Mouse (Mus musculus): ENCODE data around the gene Slc39a1. TPM values are rescaled to one million over a fixed set of nuclear protein-coding genes. Genes with fewer than 3 reads are reported as not detected.
"Not testable (repeated sequence)": the region's sequence is repeated elsewhere in the genome, so short reads cannot be mapped to it uniquely, and the experiment has no call there.

Slc39a1 gene
- total RNA-seq, 2 experiments from 2014 or later = 62.0 to 65.5 TPM

DNA sequence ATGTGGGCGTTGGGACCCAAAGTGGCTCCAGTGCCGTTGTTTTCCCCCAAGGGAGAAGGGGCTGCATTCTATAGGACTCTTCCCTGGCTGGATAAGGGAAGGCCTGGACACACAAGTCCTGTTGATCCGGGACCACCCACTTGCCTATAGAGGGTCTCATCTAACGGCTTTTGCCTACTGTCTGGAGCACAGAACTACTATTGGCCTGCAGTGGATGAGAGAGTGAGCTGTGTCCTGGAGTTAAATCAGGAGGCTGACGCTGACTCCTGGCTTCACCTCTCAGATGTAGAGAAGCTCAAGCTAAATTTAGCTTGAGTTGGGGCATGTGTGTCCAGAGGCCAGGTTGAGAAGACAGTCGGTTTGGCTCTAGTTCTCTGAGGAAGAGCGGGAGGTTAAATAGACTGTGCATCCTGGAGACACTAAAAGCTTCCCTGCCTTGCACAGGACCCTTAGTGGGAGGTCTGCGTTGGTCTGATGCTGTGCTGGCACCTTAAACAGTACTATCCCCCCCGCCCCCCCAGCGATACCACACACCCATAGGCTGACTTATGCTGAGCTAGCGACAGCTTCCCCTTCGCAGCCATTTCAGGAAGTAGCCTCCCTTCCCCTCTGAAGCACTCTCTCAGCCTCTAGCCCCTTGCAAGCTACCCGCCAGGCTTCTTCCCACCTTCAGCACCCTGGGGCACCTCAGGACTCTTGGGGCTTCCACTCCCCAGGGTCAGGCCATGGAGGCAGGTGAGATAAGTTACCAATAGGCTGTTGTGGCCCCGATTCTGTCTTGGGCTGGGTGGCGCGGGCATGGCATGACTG lies 18.2 kb downstream of the Slc39a1 start:
- peak; percentile 63 to 78 for DNase-seq

GRCm38 (mm10) chr3:90266901-90267775 lies 19.2 kb downstream of the Slc39a1 start:
- no peak for DNase-seq

- no peak for DNase-seq
Observed at GRCm38 (mm10) chr3:90268190-90268589, 20.2 kb downstream of the Slc39a1 start.

DNA sequence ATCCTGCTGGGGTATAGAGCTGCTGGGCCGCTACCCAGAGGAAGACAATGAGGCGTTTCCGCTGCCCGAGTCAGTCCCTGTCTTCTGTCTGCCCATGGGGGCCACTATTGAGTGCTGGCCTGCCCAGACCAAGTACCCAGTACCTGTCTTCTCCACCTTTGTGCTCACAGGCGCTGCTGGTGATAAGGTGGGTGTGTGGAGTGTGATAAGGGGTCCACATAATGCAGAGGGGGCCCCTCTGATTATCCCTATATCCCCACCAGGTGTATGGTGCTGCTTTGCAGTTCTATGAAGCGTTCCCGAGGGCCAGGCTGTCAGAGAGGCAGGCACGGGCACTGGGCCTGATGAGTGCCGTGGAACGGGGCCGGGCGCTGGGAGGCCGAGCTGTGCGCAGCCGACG lies 21.0 kb downstream of the Slc39a1 start:
- no peak for DNase-seq

DNA sequence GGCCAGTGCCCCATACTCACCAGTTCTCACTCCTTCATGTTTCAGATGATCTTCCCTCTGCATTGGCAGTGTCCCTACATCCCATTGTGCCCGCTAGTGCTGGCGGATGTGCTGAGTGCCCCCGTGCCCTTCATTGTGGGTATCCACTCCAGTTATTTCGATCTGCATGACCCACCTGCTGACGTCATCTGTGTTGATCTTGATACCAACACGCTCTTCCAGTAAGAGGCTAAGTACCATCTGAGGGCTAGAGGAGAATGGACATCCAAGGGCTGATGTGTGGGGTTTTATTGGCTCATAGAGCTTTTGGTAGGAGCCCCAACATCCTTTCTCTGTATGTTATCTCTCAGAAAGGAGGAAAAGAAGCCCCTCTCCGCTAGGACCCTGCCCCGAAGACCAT lies 22.8 kb downstream of the Slc39a1 start:
- no peak for DNase-seq

GRCm38 (mm10) chr3:90272170-90272569 lies 24.2 kb downstream of the Slc39a1 start:
- DNase-seq = no peak

- no peak for DNase-seq
Observed at GRCm38 (mm10) chr3:90273855-90274254, 25.9 kb downstream of the Slc39a1 start.

DNA sequence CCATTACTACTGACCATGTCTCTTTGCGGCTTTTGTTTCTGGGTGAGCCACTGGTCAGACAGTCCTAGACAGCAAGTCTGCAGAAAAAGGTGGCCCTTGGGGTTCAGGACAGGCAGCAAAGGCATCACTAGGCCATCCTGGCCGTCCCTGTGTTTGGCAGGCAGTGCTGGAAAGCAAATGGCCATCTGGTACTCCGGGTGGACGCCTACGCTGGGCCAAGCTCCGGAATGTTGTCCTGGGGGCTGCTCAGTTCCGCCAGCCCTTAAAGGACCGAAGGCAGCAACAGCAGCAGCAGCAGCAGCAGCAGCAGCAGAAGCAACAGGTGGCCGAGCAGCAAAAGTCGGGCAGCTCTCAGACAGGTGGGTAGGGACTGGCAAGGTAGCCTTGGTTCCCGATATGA lies 27.3 kb downstream of the Slc39a1 start:
- no peak for DNase-seq

- DNase-seq = no peak
Observed at GRCm38 (mm10) chr3:90276858-90277257, 28.9 kb downstream of the Slc39a1 start.

- DNase-seq = no peak
Observed at GRCm38 (mm10) chr3:90277793-90278192, 29.8 kb downstream of the Slc39a1 start.

DNA sequence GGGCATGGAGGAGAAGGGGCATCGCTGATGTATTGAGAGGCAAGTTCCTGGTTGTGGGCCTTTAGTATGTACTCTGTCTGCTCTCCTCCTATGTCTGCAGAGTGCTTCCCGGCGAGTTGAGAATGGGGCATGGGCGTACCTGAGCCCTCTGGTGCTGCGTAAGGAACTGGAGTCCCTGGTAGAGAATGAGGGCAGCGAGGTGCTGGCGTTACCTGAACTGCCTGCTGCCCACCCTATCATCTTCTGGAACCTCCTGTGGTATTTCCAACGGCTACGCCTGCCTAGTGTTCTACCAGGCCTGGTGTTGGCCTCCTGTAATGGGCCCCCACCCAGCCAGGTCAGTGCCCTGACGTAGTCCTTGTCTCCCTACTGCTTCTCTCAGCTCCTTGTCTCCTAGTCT lies 30.2 kb downstream of the Slc39a1 start:
- no peak for DNase-seq

DNA sequence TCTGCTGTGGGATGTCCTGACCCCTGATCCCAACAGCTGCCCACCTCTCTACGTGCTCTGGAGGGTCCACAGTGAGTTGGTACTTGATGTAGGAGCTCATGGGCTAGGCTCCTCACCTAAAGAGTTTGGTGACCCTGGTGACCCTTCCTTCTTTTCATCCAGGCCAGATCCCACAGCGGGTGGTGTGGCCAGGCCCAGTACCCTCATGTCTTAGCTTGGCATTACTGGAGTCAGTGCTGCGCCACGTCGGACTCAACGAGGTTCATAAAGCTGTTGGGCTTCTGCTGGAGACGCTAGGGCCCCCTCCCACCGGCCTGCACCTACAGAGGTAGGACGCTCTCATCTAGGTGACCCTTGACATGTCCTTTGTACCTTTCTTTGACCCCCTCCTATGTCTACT lies 31.2 kb downstream of the Slc39a1 start:
- DNase-seq = no peak

DNA sequence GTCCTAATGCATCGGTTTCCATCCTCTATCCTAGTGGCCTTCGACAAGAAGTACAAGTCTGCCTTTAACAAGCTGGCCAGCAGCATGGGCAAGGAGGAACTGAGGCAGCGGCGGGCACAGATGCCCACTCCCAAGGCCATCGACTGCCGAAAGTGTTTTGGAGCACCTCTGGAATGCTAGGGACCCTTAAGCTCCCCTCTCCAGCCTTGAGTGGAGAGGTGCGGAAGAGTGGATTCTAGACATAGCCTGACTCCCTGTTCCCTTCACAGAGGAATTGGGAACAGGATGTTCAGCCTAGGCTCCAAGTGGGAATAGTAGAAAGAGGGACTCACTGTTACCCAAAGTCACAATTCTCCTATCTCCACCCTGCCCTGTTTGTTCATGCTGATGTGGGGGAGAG lies 31.8 kb downstream of the Slc39a1 start:
- DNase-seq = no peak

DNA sequence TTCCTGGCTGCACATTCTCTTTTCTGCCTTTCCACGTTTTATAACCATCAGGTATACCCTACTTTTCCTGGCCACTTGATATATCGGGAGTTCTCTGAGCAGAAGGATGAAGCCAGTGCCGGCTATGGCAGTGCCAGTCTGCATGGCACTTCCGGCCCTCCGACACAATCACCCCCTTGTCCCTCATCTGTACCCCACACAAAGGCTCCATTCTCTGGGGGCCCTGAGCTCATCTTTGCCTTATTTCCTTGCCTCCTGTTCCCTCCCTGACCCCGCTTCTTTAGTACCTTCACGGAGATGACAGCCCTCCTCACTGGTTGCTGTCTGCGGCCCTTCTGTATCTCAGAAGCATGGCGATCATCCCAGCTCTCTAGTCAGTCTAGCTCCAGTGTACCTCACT lies 32.7 kb downstream of the Slc39a1 start:
- DNase-seq = no peak

DNA sequence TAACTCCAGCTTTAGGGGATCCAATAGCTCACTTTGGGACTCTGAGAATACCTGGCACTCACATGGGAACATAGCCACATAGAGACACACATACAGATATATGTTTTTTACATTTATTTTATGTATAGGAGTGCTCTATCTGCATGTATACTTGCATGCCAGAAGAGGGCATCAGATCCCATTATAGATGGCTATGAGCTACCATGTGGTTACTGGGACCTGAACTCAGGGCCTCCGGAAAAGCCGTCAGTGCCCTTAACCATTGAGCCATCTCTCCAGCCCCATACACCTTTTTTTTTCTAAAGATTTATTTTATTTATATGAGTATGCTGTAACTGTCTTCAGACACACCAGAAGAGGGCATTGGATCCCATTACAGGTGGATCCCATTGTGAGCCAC lies 36.2 kb downstream of the Slc39a1 start:
- DNase-seq = no peak

DNA sequence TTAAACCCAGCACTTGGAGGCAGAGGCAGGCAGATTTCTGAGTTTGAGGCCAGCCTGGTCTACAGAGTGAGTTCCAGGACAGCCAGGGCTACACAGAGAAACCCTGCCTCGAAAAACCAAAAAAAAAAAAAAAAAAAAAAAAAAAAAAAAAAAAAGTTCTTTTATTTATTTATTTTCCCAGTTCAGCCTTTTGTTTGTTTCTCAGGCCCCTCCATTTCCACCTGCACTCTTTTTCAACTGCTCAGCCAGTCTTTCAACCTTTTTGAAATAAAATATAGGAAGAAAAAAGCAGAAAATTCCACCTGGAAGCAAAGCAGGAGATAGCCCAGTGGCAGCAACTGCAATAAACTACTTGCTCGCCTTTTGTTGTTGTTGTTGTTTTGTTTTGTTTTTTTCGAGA lies 41.4 kb downstream of the Slc39a1 start:
- not testable (repeated sequence) for DNase-seq

DNA sequence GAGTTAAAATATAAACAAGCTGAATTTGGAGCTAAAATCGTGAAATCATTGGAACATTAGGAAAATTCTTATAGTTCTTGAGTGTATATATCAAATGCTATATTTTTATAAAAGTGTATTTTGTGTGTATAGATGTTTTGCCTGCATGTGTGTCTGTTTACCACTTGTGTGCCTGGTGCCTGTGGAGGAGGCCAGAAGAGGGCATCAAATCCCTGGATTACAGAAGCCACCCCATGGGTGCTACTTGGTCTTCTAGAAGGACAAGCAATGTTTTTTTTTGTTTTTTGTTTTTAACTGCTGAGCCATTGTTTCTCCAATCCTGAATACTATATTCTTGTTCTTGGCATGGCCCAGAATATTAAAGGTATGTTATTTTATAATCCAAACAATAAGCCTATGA lies 42.6 kb downstream of the Slc39a1 start:
- no peak for DNase-seq

- DNase-seq = no peak
Observed at GRCm38 (mm10) chr3:90291982-90292344, 44.0 kb downstream of the Slc39a1 start.

DNA sequence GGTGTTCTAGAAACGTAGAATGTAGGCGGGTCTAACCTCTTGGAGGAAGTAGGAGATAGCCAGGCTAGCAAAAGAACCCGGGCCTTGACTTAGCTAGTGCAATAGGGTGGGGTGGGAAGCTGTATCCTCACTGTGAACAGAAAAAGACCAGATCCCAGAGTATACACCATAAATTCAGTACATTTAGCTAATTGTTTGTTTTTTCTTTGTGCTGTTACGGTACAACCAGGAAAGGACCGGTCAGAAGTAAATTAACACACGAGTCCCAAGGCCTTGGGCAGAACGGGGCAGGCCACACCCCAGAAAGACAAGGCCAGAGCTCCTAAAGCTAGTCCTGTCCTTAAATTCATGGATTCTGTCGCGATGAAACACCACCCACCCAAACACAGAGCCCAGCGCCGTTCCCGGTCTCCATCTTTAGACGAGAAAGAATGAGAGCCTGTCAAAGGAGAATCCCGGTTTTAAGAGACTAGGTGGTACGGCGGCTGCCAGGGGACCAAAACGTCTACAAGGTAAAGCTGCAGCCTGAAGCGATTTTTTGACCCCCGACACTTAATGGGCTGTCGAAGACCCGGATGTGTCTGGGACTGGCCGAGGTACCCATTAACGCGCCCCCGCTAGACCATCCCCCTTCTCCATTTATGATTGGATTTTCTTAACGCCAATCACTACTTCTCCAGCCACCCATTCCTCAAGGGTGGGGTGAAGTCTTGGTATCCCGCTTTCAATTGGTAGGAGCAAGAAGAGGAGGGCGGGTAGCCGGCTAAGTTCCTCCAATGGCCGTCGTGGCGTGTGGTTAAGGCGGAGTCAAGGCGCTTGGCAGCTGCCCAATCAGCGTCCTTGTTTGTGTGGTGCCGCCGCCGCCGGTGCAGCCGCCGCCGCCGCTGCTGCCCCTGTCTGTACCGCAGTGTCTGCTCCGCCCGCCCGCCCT lies 44.6 kb downstream of the Slc39a1 start, which contains the start of gene Gatad2b:
TSS of gene Gatad2b (plus strand) at position 834 of the 931 bp plus-strand sequence.
- peak; percentile 99 to 100 for DNase-seq

GRCm38 (mm10) chr3:90293352-90294063 lies 45.5 kb downstream of the Slc39a1 start:
- DNase-seq = peak in 1 of 2 experiments; percentile 67

DNA sequence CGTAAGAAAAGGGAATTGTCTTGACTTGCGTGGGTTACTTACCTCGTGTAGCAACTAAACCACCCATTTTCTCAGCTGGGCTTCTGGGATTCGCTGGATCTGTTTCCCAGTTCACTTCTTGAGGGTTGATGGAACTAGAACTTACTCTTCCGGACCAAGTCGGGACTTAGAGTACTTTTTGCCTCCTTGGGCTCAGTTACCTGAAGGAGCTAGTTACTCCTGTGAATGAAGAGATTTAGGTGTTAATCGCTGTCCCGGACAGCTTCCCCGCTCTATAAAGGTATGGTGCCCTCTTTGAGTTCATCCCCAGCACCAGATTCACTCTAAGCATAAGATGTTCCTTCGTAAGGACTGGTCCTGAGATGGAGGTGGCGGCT lies 46.1 kb downstream of the Slc39a1 start:
- peak in 1 of 2 experiments; percentile 29 for DNase-seq

- DNase-seq = no peak
Observed at GRCm38 (mm10) chr3:90294651-90295050, 46.7 kb downstream of the Slc39a1 start.
